Mouse (Mus musculus): ENCODE measurements around the gene Hebp2. TPM values are rescaled to one million over a fixed set of nuclear protein-coding genes. Genes with fewer than 3 reads are reported as not detected.

The Hebp2 gene
- not detected in 4 replicates for total RNA-seq (2023)

GRCm38 (mm10) chr10:18545813-18546235 is at the start of gene Hebp2:
Hebp2 (minus strand) TSS chr10:18546076.

Other genes with a start within 250 kb of the Hebp2 start
- 0.72 to 1.3 TPM (median 0.87 TPM) in 4 replicates for gene Nhsl1, start 227.1 kb downstream of the Hebp2 start, total RNA-seq (2023)
- gene Arfgef3, start 197.9 kb upstream of the Hebp2 start, total RNA-seq (2023), result not detected in 4 replicates
- gene Gm4922, start 240.7 kb upstream of the Hebp2 start, total RNA-seq (2023), result not detected in 4 replicates

Measured in B cell, adult 62 days (primary cell).